Mouse (Mus musculus): ENCODE results near the gene Pcdh7.

The Pcdh7 gene

GRCm38 (mm10) chr5:57803108-57803507, 85.3 kb downstream of the Pcdh7 start:
- DNase-seq = no peak

- DNase-seq = no peak
These were observed 86.1 kb downstream of the Pcdh7 start for GRCm38 (mm10) chr5:57803890-57804289.

- DNase-seq = no peak
These were observed 89.6 kb downstream of the Pcdh7 start for GRCm38 (mm10) chr5:57807350-57807749.

- DNase-seq = no peak
These were observed 92.9 kb downstream of the Pcdh7 start for GRCm38 (mm10) chr5:57810641-57811040.

GRCm38 (mm10) chr5:57815964-57816589, 98.3 kb downstream of the Pcdh7 start:
- no peak for DNase-seq

GRCm38 (mm10) chr5:57819788-57820187, 102.0 kb downstream of the Pcdh7 start:
- DNase-seq = no peak

- no peak for DNase-seq
These were observed 103.3 kb downstream of the Pcdh7 start for GRCm38 (mm10) chr5:57821099-57821498.

- no peak for DNase-seq
These were observed 110.7 kb downstream of the Pcdh7 start for GRCm38 (mm10) chr5:57828437-57828836.

GRCm38 (mm10) chr5:57837150-57837549, 119.4 kb downstream of the Pcdh7 start:
- DNase-seq = no peak

GRCm38 (mm10) chr5:57841357-57842119, 123.8 kb downstream of the Pcdh7 start:
- DNase-seq = no peak

GRCm38 (mm10) chr5:57847500-57847899, 129.7 kb downstream of the Pcdh7 start:
- DNase-seq = no peak

- DNase-seq = no peak
These were observed 132.3 kb downstream of the Pcdh7 start for GRCm38 (mm10) chr5:57850111-57850510.

GRCm38 (mm10) chr5:57857316-57857715, 139.5 kb downstream of the Pcdh7 start:
- DNase-seq = no peak

- DNase-seq = no peak
These were observed 146.5 kb downstream of the Pcdh7 start for GRCm38 (mm10) chr5:57864254-57864653.

- no peak for DNase-seq
These were observed 147.5 kb downstream of the Pcdh7 start for GRCm38 (mm10) chr5:57865256-57865655.

GRCm38 (mm10) chr5:57866097-57866496, 148.3 kb downstream of the Pcdh7 start:
- no peak for DNase-seq

GRCm38 (mm10) chr5:57867906-57868305, 150.1 kb downstream of the Pcdh7 start:
- no peak for DNase-seq

GRCm38 (mm10) chr5:57868702-57869101, 150.9 kb downstream of the Pcdh7 start:
- no peak for DNase-seq

- no peak for DNase-seq
These were observed 153.0 kb downstream of the Pcdh7 start for GRCm38 (mm10) chr5:57870727-57871126.

- no peak for DNase-seq
These were observed 167.2 kb downstream of the Pcdh7 start for GRCm38 (mm10) chr5:57884982-57885381.

- no peak for DNase-seq
These were observed 181.3 kb downstream of the Pcdh7 start for GRCm38 (mm10) chr5:57899018-57899614.

GRCm38 (mm10) chr5:57907218-57907617, 189.5 kb downstream of the Pcdh7 start:
- DNase-seq = no peak

- no peak for DNase-seq
These were observed 203.4 kb downstream of the Pcdh7 start for GRCm38 (mm10) chr5:57921140-57921539.

- DNase-seq = no peak
These were observed 213.6 kb downstream of the Pcdh7 start for GRCm38 (mm10) chr5:57931331-57931730.

Measured in B cell, adult 2 months (primary cell).